Mouse (Mus musculus): ENCODE measurements around the gene Mif4gd.

Gene Mif4gd

GRCm38 (mm10) chr11:115632247-115632646 is 19.5 kb upstream of the Mif4gd start:
- no peak for DNase-seq

- DNase-seq: peak; percentile 68
These were observed 18.7 kb upstream of the Mif4gd start for GRCm38 (mm10) chr11:115631505-115631890.

- DNase-seq: peak; percentile 51
These were observed 18.0 kb upstream of the Mif4gd start for GRCm38 (mm10) chr11:115630532-115631504.

GRCm38 (mm10) chr11:115629734-115630531 is 17.2 kb upstream of the Mif4gd start:
- DNase-seq: no peak

GRCm38 (mm10) chr11:115628465-115629101 is 15.8 kb upstream of the Mif4gd start:
- DNase-seq: no peak

GRCm38 (mm10) chr11:115627705-115628464 is 15.1 kb upstream of the Mif4gd start, which contains the start of gene Slc25a19:
Gene Slc25a19 (minus strand): TSS chr11:115628295.
- DNase-seq: peak; percentile 100

GRCm38 (mm10) chr11:115626824-115627616 is 14.3 kb upstream of the Mif4gd start:
- DNase-seq: no peak

- peak; percentile 83 for DNase-seq
These were observed 13.1 kb upstream of the Mif4gd start for GRCm38 (mm10) chr11:115625877-115626276.

GRCm38 (mm10) chr11:115623487-115624070 is 10.8 kb upstream of the Mif4gd start:
- no peak for DNase-seq

GRCm38 (mm10) chr11:115619949-115620348 is 7.2 kb upstream of the Mif4gd start:
- no peak for DNase-seq

GRCm38 (mm10) chr11:115618732-115619516 is 6.2 kb upstream of the Mif4gd start:
- DNase-seq: no peak

- no peak for DNase-seq
These were observed 5.2 kb upstream of the Mif4gd start for GRCm38 (mm10) chr11:115618001-115618400.

GRCm38 (mm10) chr11:115616893-115617292 is 4.1 kb upstream of the Mif4gd start:
- DNase-seq: peak; percentile 42

GRCm38 (mm10) chr11:115616371-115616770 is 3.6 kb upstream of the Mif4gd start:
- DNase-seq: no peak

GRCm38 (mm10) chr11:115615875-115616274 is 3.1 kb upstream of the Mif4gd start:
- DNase-seq: no peak

- DNase-seq: no peak
These were observed 2.5 kb upstream of the Mif4gd start for GRCm38 (mm10) chr11:115615108-115615825.

GRCm38 (mm10) chr11:115614346-115615107 is 1.8 kb upstream of the Mif4gd start:
- DNase-seq: peak; percentile 56

GRCm38 (mm10) chr11:115613138-115613945 is 573 bp upstream of the Mif4gd start:
- no peak for DNase-seq

Measured in kidney, postnatal 10 days (tissue).